Mouse (Mus musculus) MN1 (cell line): ENCODE measurements around the gene Slc25a28.
A peak's percentile ranks its signal among the peaks of the same experiment; 100 is the strongest.

Experiments used
- DNase-seq: peaks from one replicate; pipeline ENCODE4 v3.0.0-alpha.2; 2016; ENCODE audit warnings: low spot score

Gene Slc25a28

DNA sequence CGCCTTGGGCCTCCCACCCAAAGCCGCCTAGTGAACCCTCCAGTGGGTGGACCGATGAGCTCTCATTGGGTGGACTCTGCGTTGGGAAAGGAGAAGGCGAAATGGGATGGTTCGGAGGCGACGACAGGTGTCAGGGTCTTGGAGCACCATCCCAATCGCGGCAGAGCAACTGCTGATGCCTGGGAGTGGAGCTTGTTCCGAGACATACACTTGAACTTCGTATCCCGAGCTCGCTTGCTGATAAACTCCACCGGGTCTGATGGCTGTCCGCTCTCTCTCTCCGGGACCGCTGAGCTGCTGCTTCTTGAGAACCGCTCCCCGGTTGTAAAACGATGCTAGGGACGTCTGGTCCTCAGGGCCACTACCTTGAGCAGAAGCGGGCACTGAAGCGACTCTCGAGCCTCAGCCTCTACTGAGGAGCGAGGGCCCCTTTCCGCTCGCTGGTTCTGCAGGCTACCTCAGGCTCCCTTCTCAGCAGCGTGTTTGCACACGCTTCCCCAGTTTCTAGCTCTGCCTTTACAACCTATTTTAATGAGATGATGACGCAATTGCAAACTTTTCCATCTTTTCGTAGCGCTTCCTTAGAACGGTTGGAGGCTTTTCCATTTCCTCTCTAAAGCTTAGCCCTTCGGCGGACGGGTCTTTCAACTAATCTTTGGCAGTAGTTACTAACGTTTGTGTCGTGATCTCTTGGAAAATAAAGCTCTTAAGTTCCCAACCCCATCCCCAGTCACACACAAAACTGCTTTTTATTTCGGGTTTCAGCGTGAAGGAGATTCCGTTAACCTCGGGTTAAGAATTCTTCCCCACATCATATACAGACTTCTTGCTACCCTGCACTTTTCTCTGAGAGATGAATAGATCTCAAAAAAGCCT lies 1.1 kb upstream of the Slc25a28 start:
- peak; percentile 47 for DNase-seq

DNA sequence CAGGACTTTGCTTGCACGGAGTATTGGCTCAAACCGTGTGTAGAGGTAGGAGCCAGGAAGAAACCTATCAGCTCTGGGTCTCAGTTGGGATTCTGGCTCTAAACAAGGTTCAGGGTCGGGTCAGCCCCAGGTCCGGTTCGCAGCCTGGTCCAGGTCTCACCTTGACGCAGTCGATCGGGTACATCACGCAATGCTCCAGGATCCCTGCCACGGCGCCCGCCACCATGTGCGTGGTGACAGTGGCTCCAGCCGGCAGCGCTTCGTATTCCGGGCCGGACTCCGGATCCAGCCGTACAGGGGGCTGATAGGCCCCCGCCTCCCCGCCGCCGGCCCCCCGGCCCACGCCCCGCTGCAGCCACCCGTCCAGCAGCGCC lies 378 bp downstream of the Slc25a28 start:
- DNase-seq = no peak

DNA sequence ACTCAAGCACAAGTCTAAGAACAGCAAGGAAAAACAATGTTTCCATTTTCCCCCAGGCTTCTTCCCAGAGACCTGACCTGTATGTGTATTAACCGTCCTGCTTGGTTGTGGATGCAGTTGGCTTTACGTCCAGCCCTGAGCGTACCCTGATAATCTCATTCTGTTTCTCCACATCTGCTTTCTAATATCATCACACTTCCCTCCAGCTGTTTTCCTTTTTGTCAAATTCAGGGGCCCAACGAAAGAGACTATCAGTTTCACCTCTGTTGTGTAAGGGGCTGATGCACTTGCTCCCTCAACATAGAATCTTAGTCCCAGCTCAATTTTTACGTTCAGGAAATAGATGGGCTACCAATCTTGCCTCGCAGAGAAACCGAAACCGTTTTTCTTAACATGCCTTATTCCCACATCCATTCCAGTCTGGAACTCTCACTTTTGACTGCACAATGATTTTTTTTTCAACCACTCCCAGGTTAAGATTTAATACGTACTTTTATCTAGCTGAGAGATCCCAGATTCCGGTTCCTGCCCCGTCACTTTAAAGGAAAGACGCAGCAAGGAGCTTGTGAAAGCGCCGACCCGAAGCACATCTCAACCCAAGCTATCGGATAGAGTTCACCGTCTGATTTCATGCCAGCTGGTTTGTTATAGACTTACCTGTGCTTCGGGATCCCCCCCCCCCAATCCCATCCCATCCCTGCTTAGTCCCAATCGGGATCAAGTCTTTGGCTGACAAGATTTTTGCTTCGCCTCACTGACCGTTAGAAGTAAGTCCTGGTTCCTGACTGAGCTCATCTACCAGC lies 967 bp downstream of the Slc25a28 start:
- DNase-seq = peak; percentile 23

DNA sequence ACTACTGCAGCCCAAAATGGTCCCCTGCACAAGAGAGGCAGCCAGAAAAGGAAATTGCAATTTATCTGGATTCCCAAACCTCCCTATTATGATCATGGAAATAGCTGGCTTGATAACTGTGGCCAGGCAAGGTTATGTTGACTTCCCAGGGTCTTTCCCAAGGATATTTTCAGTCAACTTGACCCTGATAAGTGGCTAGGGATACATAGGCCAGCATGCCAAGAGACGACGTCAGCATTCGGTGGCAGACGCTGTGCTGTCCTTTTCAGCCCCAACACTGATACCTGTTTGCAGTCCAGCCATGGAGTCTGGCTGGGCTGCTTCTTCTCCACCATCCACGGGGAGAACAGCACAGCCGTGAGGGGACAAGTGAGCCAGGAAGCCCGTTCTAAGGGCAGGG lies 3.6 kb downstream of the Slc25a28 start:
- DNase-seq = no peak

DNA sequence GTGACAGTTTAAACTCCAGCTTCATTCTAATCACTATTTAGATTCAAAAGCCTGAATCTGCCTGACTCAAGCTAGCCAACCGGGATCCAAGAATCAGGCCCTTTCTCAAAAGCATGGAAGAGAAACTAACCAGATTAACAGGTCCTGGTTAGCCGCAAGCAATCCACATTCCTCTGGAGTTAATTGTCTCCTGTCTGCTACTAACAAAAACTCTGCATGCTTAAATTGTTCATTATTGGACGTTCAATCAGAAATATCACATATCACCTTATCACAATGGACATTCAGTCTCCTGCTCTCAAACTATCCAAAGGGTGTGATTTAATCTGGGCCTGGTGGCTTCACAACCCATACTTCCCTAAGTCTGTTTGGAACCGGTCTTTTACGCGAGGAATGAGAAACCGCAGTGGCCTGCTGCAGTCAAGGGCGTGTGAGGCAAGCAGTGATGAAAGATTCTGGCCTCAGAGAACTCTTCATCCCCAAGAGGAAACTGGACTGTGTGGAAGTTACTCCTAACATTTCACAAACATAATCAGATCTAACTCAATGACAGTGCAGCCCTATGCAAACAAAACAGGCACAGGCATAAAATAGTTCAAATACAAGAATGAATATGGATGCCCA lies 5.4 kb downstream of the Slc25a28 start:
- DNase-seq = no peak

DNA sequence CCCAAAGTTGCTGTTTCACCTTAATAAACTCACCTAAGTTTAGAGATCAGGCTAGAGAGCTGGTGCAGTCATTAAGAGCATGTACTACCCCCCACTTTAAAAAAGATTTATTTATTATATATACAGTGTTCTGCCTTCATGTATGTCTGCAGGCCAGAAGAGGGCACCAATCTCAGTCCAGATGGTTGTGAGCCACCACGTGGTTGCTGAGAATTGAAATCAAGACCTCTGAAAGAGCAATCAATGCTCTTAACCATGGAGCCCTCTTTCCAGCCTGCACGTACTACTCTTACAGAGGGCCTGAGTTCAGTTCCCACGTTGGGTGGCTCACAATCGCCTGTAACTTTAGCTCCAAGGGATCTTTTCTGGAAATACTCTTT lies 7.3 kb downstream of the Slc25a28 start:
- DNase-seq = peak; percentile 49

DNA sequence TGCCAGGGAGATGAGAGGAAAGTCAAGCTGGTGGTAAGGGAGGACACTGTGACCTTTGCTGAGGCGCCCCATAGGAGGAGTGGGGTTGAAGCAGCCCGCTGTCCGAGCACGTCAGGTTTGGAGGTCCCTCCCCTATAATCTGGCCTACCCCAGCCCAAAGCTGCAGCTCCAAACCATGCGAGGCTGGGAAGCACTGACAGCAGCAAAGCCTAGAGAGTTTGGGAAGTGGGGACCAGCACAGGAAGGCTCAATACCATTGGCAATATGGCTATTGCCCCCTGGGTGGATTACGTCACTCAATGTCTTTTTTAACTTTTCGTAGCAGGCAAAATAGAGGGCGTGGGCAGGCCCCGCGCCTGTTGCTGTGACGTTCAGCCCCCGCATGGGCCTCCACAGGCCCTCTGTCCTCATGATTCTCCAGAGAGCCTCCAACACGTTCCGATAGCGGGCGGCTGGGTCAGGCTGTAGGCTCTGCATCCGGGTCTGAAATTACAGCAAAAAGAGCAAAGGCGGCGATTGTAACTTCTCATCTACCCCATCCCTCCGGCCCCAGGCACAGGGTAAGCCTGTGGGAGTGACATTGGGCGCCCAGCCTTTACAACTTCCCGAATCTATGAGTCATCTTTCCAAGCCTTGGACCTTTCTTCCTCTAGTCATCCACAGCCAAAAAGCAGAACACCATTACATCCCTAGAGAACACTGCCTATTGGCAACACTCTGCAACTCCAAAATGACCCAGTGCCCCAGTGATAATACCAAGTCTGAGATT lies 7.8 kb downstream of the Slc25a28 start:
- DNase-seq = peak; percentile 77

DNA sequence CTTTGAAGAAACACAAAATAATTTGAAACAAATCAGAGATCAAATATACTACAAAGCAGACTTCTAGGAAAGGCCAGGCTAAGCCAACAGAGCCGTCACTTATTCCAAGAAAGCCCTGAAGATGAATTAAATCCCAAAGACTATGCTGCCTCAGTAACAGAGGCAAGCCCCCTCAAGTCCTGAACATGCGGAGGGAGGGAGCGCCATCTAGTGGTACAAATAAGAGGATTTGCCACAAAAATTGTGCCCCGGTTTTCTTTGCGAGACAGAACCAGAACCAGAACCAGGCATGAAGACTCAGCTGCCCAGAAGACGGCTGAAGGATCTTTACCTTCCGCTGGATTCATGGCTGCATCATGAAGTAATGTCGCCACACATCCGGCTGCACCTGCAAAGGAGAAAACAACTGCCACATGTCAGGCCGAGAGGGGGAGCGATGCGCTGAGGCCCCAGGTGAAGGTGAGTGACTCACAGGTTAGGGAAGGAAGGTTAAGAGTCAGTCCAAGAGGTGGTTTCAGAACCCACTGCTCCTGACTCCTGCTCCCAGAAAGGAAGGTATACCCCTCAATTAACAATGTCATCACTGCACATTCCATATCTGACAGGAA lies 9.1 kb downstream of the Slc25a28 start:
- DNase-seq = peak; percentile 21

DNA sequence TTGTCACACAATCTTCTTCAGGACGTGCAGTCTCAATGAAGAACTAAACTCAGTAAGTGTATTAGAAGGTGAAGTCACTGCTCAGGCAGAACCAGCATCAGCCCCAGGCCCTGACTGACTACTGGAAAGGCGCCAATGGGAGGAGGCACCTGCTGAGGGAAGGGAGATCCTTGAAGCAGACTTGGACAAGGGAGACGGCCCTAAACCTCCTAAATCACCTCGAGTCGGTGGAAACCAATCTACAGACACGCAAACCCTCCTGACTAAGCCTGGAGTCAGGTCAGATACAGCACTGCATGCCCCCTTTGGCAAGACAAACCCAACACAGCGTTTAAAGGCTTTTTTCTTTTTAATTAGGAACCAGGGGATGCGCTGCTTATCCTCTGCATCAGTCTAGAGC lies 11.2 kb downstream of the Slc25a28 start:
- DNase-seq = peak; percentile 30

DNA sequence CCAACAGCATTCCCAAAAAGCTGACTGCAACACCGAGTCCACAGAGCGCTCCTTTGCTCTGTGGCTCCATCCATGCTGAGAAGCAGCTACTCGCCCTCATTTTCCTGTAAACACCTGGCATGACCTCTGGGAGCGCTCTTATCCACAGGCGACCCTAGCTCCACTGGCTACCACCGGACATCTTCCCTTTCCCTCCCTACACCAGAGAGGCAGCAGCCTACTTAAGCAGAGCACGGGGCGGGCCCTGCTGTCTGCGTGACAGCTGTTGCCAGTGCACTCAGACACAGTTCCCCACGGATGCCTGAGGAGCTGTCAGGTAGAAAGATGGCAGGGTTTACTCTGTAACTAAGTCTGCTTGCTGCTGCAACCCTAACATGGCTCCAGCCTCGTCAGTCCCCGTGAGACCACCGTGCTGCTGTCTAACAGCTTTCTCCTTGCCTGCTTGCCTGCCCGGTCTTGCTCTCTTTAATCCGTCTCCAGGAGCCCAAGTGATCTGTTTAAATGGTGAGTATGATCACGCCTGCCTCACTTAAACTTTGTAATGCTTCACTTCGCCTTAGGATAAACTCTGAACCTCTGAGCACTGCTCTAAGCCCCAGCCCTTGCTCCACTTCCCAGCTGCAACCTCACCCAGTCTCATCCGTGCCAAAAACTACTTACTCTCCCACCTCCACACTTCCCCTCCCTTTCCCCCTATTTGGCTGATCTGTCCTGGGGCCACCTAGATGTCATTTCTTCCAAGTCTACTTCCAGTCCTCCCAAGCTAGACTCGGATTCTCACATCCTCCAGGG lies 12.3 kb downstream of the Slc25a28 start:
- DNase-seq = no peak

DNA sequence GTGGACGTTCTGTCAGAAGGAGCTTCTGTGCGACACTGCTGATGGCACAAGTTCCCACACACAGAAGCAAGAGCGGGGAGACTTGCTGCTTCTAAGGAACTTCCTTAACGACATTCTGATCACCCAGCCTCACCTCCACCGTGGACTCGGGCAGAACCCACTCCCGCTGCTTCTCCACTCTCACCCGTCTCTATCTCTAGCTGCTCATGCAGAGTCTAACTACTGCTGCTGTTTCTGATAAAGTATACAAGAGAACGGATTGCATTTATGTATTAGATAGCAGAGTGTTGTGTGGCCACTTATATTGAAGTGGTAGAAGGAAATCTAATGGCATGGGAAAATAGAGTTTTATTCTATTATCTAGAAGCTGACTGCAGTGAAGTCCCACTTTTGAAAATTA lies 13.9 kb downstream of the Slc25a28 start:
- DNase-seq = no peak

DNA sequence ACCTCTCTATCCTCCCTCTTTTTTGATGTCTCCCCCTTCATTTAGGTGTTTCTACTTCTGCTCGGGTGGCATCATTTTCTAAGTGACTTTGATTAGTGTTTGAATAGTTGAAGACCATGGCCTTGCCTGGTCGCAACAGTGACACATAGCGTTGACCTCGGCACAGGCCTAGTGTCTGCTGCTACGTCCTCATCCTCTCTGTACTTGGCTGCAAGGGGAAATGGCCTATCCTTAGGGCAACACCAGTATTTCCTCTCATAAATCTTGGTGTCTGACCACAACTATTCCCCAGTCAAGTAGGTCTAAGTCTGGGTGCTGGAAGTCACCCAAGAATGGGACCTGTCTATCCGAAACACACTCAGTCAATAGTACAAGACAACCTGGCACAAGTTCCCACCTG lies 15.0 kb downstream of the Slc25a28 start:
- DNase-seq = no peak

DNA sequence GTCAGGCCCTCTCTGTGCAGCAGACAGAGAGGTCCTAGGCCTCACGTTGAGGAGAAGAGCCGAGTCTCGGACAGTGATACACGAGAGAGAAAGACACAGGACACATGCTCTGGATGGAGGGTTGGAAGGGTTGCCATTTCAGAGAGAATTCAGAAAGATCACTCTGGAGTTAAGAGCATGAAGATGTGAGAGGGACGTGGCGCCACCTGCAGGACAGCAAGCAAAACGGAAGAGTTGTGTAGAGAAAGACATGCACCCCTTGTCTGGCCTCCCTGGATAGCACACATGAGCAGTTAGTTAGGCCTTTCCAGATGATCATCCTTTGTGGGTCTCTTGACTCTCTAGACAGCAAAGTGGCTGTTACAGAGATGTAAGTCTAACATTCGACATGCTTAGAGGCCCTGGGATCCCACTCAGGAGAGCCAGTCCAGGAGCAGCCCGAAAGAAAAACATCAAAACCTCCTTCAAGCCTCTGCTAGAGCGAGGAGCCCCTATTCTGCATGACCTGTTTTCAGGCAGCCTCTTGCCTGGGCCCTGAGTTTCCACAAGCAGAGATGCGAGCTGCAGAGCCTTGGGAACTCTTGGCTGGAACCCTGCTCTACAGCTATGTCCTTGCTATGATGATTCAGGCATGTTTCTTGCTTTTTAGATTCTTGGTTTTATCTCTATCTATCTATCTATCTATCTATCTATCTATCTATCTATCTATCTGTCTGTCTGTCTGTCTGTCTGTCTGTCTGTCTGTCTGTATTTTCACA lies 18.8 kb downstream of the Slc25a28 start:
- peak; percentile 46 for DNase-seq

DNA sequence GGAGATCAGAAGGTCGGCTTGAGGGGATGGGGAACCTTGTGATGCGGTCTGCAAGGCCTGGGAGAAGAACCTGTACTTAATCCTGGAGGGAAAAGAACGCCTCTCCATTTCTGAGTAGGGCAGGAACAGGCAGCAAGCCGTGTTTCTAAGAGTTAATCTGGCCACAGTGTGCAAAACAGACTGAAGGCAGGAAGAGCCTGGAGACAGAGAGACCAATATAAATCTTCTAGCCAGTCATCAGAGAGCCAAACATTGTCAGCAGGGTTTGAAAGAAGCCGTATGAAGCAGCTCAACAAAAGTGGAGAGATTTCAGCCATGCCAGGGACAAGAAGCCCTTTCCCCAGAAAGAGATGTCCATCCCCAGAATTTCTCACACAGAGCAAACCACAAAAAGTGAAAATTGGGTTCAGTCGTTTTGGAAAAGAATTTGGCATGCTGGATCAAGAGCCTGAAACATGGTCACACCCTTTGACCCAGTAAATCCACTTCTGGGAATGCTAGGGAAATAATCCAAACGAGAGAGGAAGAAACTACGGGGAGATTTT lies 23.4 kb downstream of the Slc25a28 start:
- no peak for DNase-seq

DNA sequence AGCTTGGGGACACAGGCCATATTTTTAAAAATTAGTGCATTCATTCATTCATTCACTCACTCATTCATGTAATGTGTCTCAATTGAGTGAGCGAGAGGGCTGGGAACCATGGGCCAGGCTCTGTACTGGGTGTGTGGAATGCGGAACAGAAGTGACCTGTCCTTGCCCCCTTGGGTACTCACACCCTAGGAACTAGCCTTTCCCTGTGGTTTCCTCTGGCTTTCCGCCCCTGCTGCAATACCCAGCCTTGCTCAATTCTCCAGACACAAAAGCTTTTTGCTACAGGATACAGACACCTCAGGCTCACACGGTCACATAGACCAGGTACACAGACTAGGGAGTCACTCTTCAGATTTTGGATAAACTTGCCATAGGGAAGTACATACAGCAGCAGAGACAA lies 26.3 kb downstream of the Slc25a28 start:
- DNase-seq = no peak

DNA sequence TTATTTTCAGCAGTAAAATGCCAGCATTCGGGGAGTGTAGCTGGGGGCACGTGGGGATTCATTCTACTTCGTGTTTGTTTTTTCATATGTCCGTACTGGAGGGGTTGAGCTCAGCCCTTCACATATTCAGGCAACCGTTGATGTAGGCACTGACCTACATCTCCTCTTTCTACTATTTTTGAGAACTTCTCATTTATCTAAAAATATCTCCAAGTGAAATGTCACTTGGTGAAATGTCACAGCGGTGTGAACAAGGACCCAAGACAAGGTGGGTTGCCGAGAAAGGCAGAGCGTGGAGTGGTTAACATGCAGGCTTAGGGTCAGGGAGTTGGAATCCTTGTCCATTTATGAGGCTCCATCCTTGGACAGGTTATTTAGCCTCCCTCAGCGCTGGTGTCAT lies 27.4 kb downstream of the Slc25a28 start:
- no peak for DNase-seq

DNA sequence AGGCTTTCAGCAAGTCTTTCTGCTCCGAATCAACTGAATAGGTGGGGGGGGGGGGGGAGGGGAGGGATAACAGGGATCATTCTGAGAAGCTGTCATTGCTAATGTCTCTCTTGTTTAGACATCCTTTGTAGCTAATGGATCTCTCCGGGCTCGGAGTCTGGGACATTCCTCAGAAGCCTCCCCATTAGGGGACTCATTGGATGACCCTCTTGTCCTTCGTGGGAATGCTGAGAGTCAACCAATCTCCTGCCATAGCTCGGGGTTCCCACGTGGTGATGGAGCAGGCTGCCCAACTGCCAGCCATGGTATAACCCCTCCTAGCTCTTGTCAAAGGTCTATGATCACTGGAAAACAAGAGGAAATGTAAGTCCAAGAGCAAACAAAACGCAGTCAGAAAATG lies 27.8 kb downstream of the Slc25a28 start:
- no peak for DNase-seq

DNA sequence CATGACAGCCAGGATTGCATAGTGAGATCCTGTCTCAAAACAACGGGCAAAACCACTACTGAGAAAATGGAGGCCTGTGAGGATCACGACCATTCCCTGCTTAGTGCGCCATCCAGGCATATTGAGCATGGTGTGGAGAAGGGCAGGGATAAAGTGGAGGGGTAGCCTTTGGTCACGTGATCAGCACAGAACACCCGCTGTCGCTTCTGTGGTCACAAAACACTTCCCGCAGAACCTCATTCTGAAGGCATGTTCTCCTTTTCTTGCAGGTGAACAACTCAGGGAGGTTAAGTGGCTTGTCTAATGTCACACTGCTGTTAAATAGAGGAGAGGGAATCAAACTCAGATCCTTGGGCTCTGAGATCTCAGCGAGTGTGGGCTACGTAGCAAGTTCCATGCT lies 29.2 kb downstream of the Slc25a28 start:
- no peak for DNase-seq

DNA sequence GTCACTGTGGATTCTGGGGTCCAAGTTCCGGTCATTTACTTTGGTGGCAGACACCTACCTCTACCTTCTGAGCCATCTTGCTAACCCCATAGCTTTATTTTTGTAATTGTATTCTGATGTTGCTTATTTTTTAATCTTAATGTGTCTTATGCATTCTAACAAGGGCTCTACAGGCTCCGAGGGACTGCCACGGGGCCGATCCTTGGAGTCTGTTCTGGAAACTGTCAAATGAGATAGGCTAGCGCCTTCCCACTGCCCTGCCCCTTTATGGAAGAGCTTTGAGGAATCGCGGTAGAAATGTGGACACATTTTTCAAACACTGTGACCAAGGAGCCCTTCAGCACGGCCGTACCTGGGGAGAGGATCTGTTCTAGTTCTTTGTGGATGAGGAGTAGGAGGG lies 31.8 kb downstream of the Slc25a28 start:
- DNase-seq = no peak

DNA sequence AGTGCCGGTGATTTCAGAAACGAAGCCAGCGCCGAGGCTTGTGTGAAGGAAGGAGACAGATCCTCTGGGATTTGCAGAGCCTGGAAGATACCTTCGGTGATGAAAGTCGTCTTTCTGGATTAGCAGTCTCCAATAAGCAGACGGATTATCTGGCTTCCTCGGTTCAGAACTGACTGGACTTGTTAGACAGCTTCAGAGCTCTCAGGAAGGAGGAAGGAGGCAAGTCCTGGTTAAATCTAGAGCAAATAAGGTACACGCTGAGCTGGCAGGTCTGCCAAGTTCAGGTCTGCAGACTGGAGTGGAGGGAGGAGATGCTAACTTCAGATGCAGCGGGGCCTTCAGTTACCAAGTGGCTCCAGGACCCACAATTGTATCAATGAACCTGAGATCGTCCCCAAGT lies 32.8 kb downstream of the Slc25a28 start:
- DNase-seq = no peak
